Mouse (Mus musculus) macrophage (primary cell): ENCODE measurements around the gene Cul7. TPM values are rescaled to one million over a fixed set of nuclear protein-coding genes. Genes with fewer than 3 reads are reported as not detected.

ENCODE experiments used
- H3K27ac ChIP-seq: fragments of 350-480 bp; formaldehyde crosslinking; 2 replicates; pipeline ENCODE4 v1.9.0; 2021
- H3K36me3 ChIP-seq: fragments of 350-480 bp; formaldehyde crosslinking; 2 replicates; pipeline ENCODE4 v1.9.0; 2021; ENCODE audit errors: inconsistent target
- H3K4me3 ChIP-seq: fragments of 350-480 bp; formaldehyde crosslinking; 2 replicates; pipeline ENCODE4 v1.9.0; 2021; ENCODE audit errors: inconsistent target
- H3K79me2 ChIP-seq: fragments of 350-480 bp; formaldehyde crosslinking; 2 replicates; pipeline ENCODE4 v1.9.0; 2021; ENCODE audit errors: inconsistent target
- WGBS: methylation state at CpG from one replicate; pipeline ENCODE4 v1.1.7; 2026; ENCODE audit warnings: inconsistent platforms; ENCODE audit not compliant: missing documents; 5-methylcytosine and 5-hydroxymethylcytosine counted together
- polyA plus RNA-seq: library from polyadenylated mRNA; stranded (reverse); fragments of 250-400 nt; gene quantifications from 3 replicates; pipeline ENCODE4 v1.2.4, GENCODE M21; 2018; ENCODE audit warnings: inconsistent platforms

Gene Cul7
- polyA plus RNA-seq, 1 experiment from 2014 or later = 6.2 TPM

- peaks cover 4% of the 10 kb centered on the region; the same call in 1 of the 2 replicates for H3K36me3 ChIP-seq
- peak overlapping the region; percentile 93 for H3K4me3 ChIP-seq
- H3K27ac ChIP-seq = peak overlapping the region; percentile 73
- peaks cover 22% of the 10 kb centered on the region for H3K79me2 ChIP-seq
- WGBS = 13% methylated on average over 9 of the region's 11 CpGs
Measured at GRCm38 (mm10) chr17:46644916-46645475, 5.1 kb upstream of the Cul7 start.

- Histone ChIP-seq H3K79me2 (peaks cover 16% of the 10 kb centered on the region), H3K36me3 (peaks cover 4% of the 10 kb centered on the region; the same call in 1 of the 2 replicates), H3K27ac (peak within 1 kb of the TSS; percentile 73), H3K4me3 (peak within 1 kb of the TSS; percentile 93)
- WGBS = 2% methylated on average over 49 of the region's 53 CpGs
Measured at GRCm38 (mm10) chr17:46645561-46646321, 4.4 kb upstream of the Cul7 start, which contains the start of the genes Klc4 and Mrpl2. Gene Klc4 (minus strand): TSS chr17:46646022. Gene Mrpl2 (plus strand): TSS chr17:46646229.

GRCm38 (mm10) chr17:46646322-46646662 lies 3.8 kb upstream of the Cul7 start:
- WGBS = under 1% methylated on average over 19 of the region's 19 CpGs
- H3K27ac ChIP-seq = peak overlapping the region; percentile 52
- peak overlapping the region; percentile 93 for H3K4me3 ChIP-seq
- peaks cover 4% of the 10 kb centered on the region; the same call in 1 of the 2 replicates for H3K36me3 ChIP-seq
- H3K79me2 ChIP-seq = peaks cover 16% of the 10 kb centered on the region

- WGBS = 83% methylated on average over 7 of the region's 7 CpGs
- peaks cover 4% of the 10 kb centered on the region; the same call in 1 of the 2 replicates for H3K36me3 ChIP-seq
- H3K4me3 ChIP-seq = no peak overlapping the region
Measured at GRCm38 (mm10) chr17:46647279-46647678, 2.9 kb upstream of the Cul7 start.

GRCm38 (mm10) chr17:46648436-46648835 lies 1.7 kb upstream of the Cul7 start:
- Histone ChIP-seq H3K4me3 (no peak overlapping the region), H3K36me3 (peaks cover 4% of the 10 kb centered on the region; the same call in 1 of the 2 replicates), H3K27ac (no peak overlapping the region), H3K79me2 (peaks cover 16% of the 10 kb centered on the region)
- 95% methylated on average over 9 of the region's 9 CpGs for WGBS

More at GRCm38 (mm10) chr17:46647279-46647678, 2.9 kb upstream of the Cul7 start:
- Histone ChIP-seq H3K79me2 (peaks cover 16% of the 10 kb centered on the region), H3K27ac (no peak overlapping the region)

- H3K79me2 ChIP-seq = peaks cover 16% of the 10 kb centered on the region
- 44% methylated on average over 15 of the region's 15 CpGs for WGBS
- H3K27ac ChIP-seq = 0 out of 2 replicates have a peak overlapping the region, but pooled peaks have one; percentile 13
- H3K4me3 ChIP-seq = peak overlapping the region; percentile 15
- H3K36me3 ChIP-seq = peaks cover 4% of the 10 kb centered on the region; the same call in 1 of the 2 replicates
Measured at GRCm38 (mm10) chr17:46649811-46650210, 326 bp upstream of the Cul7 start.

GRCm38 (mm10) chr17:46651292-46651691 lies 1.2 kb downstream of the Cul7 start:
- WGBS = 80% methylated on average over 12 of the region's 17 CpGs
- H3K4me3 ChIP-seq = peak overlapping the region; percentile 45; the same call in 1 of the 2 replicates
- H3K27ac ChIP-seq = no peak overlapping the region
- H3K79me2 ChIP-seq = peaks cover 16% of the 10 kb centered on the region
- H3K36me3 ChIP-seq = peaks cover 4% of the 10 kb centered on the region; the same call in 1 of the 2 replicates

GRCm38 (mm10) chr17:46651755-46652547 lies 1.8 kb downstream of the Cul7 start:
- Histone ChIP-seq H3K36me3 (peaks cover 4% of the 10 kb centered on the region; the same call in 1 of the 2 replicates), H3K27ac (no peak overlapping the region), H3K79me2 (peaks cover 9% of the 10 kb centered on the region), H3K4me3 (no peak overlapping the region)
- 91% methylated on average over 20 of the region's 20 CpGs for WGBS

GRCm38 (mm10) chr17:46656054-46656453 lies 5.9 kb downstream of the Cul7 start:
- Histone ChIP-seq H3K27ac (no peak overlapping the region), H3K79me2 (no peaks in the 10 kb centered on the region), H3K36me3 (no peaks in the 10 kb centered on the region), H3K4me3 (no peak overlapping the region)
- 79% methylated on average over 6 of the region's 6 CpGs for WGBS

GRCm38 (mm10) chr17:46661351-46661750 lies 11.2 kb downstream of the Cul7 start:
- WGBS = 96% methylated on average over 9 of the region's 9 CpGs
- H3K36me3 ChIP-seq = no peaks in the 10 kb centered on the region
- no peak overlapping the region for H3K4me3 ChIP-seq
- no peak overlapping the region for H3K27ac ChIP-seq
- no peaks in the 10 kb centered on the region for H3K79me2 ChIP-seq

GRCm38 (mm10) chr17:46661981-46662380 lies 11.8 kb downstream of the Cul7 start:
- no peak overlapping the region for H3K4me3 ChIP-seq
- 97% methylated on average over 6 of the region's 12 CpGs for WGBS
- no peaks in the 10 kb centered on the region for H3K79me2 ChIP-seq
- H3K27ac ChIP-seq = no peak overlapping the region
- 0 out of 2 replicates have a peak, but pooled peaks cover 6% of the 10 kb centered on the region for H3K36me3 ChIP-seq

- H3K27ac ChIP-seq = no peak overlapping the region
- H3K4me3 ChIP-seq = no peak overlapping the region
- 98% methylated on average over 5 of the region's 5 CpGs for WGBS
- peaks cover 9% of the 10 kb centered on the region; the same call in 1 of the 2 replicates for H3K36me3 ChIP-seq
- no peaks in the 10 kb centered on the region for H3K79me2 ChIP-seq
Measured at GRCm38 (mm10) chr17:46662730-46663129, 12.6 kb downstream of the Cul7 start.

GRCm38 (mm10) chr17:46667712-46668111 lies 17.6 kb downstream of the Cul7 start:
- 95% methylated on average over 16 of the region's 16 CpGs for WGBS

GRCm38 (mm10) chr17:46669911-46670310 lies 19.8 kb downstream of the Cul7 start:
- H3K79me2 ChIP-seq = peaks cover 35% of the 10 kb centered on the region
- H3K4me3 ChIP-seq = no peak overlapping the region
- WGBS = 93% methylated on average over 10 of the region's 10 CpGs
- H3K27ac ChIP-seq = no peak overlapping the region
- H3K36me3 ChIP-seq = peaks cover 34% of the 10 kb centered on the region; the same call in 1 of the 2 replicates

More at GRCm38 (mm10) chr17:46667712-46668111, 17.6 kb downstream of the Cul7 start:
- H3K36me3 ChIP-seq = peaks cover 33% of the 10 kb centered on the region; the same call in 1 of the 2 replicates
- peaks cover 23% of the 10 kb centered on the region for H3K79me2 ChIP-seq
- no peak overlapping the region for H3K27ac ChIP-seq
- no peak overlapping the region for H3K4me3 ChIP-seq
